ENCODE assay signal across 13 mouse cellular contexts in the genomic region with DNA sequence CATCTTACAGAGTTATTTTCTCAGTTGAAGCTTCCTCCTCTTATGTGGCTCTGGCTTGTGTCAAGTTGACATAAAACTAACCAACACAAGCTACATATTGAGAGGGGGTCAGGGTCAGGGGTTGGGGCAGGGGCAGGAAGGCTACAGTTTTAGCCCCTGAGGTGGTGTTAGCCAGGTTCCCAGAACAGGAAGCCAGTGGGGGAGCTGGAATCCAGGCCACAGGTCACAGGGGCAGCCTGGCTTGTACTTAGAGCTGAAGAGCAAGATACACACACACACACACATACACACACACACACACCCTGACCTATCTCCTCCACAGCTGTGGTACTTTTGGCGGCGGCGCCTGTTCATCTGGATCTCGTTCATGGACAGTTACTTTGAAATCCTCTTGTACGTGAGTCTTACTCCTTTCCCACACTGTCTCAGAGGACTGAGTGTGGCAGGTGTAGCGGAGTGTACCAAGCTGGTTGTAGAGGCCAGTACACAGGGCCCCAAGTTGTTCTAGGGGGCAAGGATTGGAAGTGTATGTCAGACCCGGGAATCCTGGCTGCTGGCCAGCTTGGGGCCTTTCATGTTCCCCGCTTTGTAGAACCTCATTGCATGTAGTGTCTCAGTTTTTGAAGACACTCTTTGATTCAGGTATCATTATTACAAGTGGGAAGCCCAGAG. TPM values are rescaled to one million over a fixed set of nuclear protein-coding genes. Genes with fewer than 3 reads are reported as not detected.
DNase-seq lines count a peak whose midpoint lies in the region; ATAC-seq and TF ChIP-seq lines count a peak whose summit lies in the region.
"Had no signal": no experiment of that assay in that cellular context is flagged by ENCODE, and none has a peak within 500 bp of the region (broad histone marks: within the 10 kb centered on the region; RNA-seq: fewer than 3 reads in every experiment).

No protein-coding gene starts in this region.

- 0 out of 2 replicates have a peak, but pooled peaks have one; percentile 35 for ATAC-seq in heart, embryonic 13.5 days (ENCODE audit: extremely low read depth, insufficient number of reproducible peaks, low FRiP score, low TSS enrichment)
- ATAC-seq in stomach, embryonic 15.5 days (ENCODE audit: insufficient read depth, low FRiP score, low read depth), result peak; percentile 38; the same call in 1 of the 2 replicates
- no peak; the same call in 1 of the 2 replicates for ATAC-seq in stomach, postnatal 0 days (ENCODE audit: low FRiP score, low TSS enrichment)
- peak; percentile 53 for ATAC-seq in liver, embryonic 13.5 days (ENCODE audit: low read depth)
- ATAC-seq in inflammation-experienced regulatory T-cells, adult 6 months, result no peak
- ATAC-seq: midbrain, embryonic 13.5 days had no signal

- TF ChIP-seq EP300 in heart, adult 2 months (IDR thresholded peaks at IDR 0.05; ENCODE audit: insufficient read depth, low read depth, low read length), result no peak
- TF ChIP-seq EP300 in stomach, postnatal 0 days (optimal IDR thresholded peaks at IDR 0.05), result no peak

- intact Hi-C loops in heart, adult 2 months (cut with DNase I), result no loop called here

- H3K27ac ChIP-seq in heart, embryonic 13.5 days (replicated peaks), result peak overlapping the region; percentile 10; the same call in 1 of the 2 replicates
- no peak overlapping the region for H3K27ac ChIP-seq in heart, adult 2 months
- H3K27ac ChIP-seq in stomach, embryonic 15.5 days, result no peak overlapping the region
- H3K27ac ChIP-seq in stomach, postnatal 0 days (replicated peaks), result no peak overlapping the region
- no peak overlapping the region for H3K27ac ChIP-seq in liver, embryonic 13.5 days
- H3K27ac ChIP-seq: left cerebral cortex, adult 2 months; midbrain, embryonic 13.5 days; neural tube, embryonic 13.5 days had no signal

- TF ChIP-seq POLR2A in heart, adult 2 months (IDR thresholded peaks at IDR 0.05; ENCODE audit: insufficient read depth, low read depth, low read length), result no peak

- no peak overlapping the region for H3K4me2 ChIP-seq in heart, embryonic 13.5 days
- H3K4me2 ChIP-seq in stomach, embryonic 15.5 days, result no peak overlapping the region
- H3K4me2 ChIP-seq in stomach, postnatal 0 days (replicated peaks; ENCODE audit: low read depth), result no peak overlapping the region
- no peak overlapping the region for H3K4me2 ChIP-seq in liver, embryonic 13.5 days
- H3K4me2 ChIP-seq: midbrain, embryonic 13.5 days; neural tube, embryonic 13.5 days had no signal

- H3K9ac ChIP-seq in heart, embryonic 13.5 days, result no peak overlapping the region
- no peak overlapping the region for H3K9ac ChIP-seq in heart, adult 2 months (ENCODE audit: low read depth, low read length)
- no peak overlapping the region for H3K9ac ChIP-seq in stomach, embryonic 15.5 days
- H3K9ac ChIP-seq in stomach, postnatal 0 days (ENCODE audit: low read length), result no peak overlapping the region
- no peak overlapping the region for H3K9ac ChIP-seq in liver, embryonic 13.5 days
- H3K9ac ChIP-seq: midbrain, embryonic 13.5 days; neural tube, embryonic 13.5 days had no signal

- no peak for DNase-seq in heart, adult 2 months
- DNase-seq in stomach, postnatal 0 days (ENCODE audit: low spot score), result no peak
- no peak for DNase-seq in liver, embryonic 13.5 days
- DNase-seq in urinary bladder, postnatal 10 days (ENCODE audit: low spot score), result no peak
- DNase-seq: adrenal gland, postnatal 36 days; right cerebral cortex, adult 18-20 months had no signal

- no peaks in the 10 kb centered on the region for H3K79me2 ChIP-seq in heart, adult 2 months (replicated peaks; ENCODE audit: control insufficient read depth, insufficient read depth, low read length)

- H3K27me3 ChIP-seq in heart, embryonic 13.5 days (replicated peaks), result no peaks in the 10 kb centered on the region
- no peaks in the 10 kb centered on the region for H3K27me3 ChIP-seq in heart, adult 2 months (ENCODE audit: control insufficient read depth, insufficient read depth, low read length)
- H3K27me3 ChIP-seq in stomach, embryonic 15.5 days (replicated peaks), result no peaks in the 10 kb centered on the region
- H3K27me3 ChIP-seq in stomach, postnatal 0 days (ENCODE audit: control insufficient read depth, insufficient read depth, low read length), result no peaks in the 10 kb centered on the region
- no peaks in the 10 kb centered on the region for H3K27me3 ChIP-seq in liver, embryonic 13.5 days
- H3K27me3 ChIP-seq: neural tube, embryonic 13.5 days had no signal

- no peaks in the 10 kb centered on the region for H3K9me3 ChIP-seq in heart, embryonic 13.5 days
- H3K9me3 ChIP-seq in stomach, embryonic 15.5 days, result no peaks in the 10 kb centered on the region
- H3K9me3 ChIP-seq in stomach, postnatal 0 days (ENCODE audit: control insufficient read depth, low read length), result no peaks in the 10 kb centered on the region
- no peaks in the 10 kb centered on the region for H3K9me3 ChIP-seq in liver, embryonic 13.5 days (replicated peaks)
- H3K9me3 ChIP-seq: G1E; midbrain, embryonic 13.5 days; neural tube, embryonic 13.5 days had no signal

- H3K36me3 ChIP-seq in heart, embryonic 13.5 days, result peaks cover 4% of the 10 kb centered on the region; the same call in 1 of the 2 replicates
- no peaks in the 10 kb centered on the region for H3K36me3 ChIP-seq in heart, adult 2 months (ENCODE audit: control insufficient read depth, insufficient read depth, low read length)
- H3K36me3 ChIP-seq in stomach, embryonic 15.5 days, result no peaks in the 10 kb centered on the region
- no peaks in the 10 kb centered on the region for H3K36me3 ChIP-seq in stomach, postnatal 0 days (ENCODE audit: control insufficient read depth, insufficient read depth, low read length)
- peaks cover 13% of the 10 kb centered on the region for H3K36me3 ChIP-seq in liver, embryonic 13.5 days

- 45% methylated on average over 8 of the region's 8 CpGs for WGBS in heart, embryonic 13.5 days
- WGBS in heart, adult 2 months, result 43% methylated on average over 8 of the region's 8 CpGs
- WGBS in stomach, embryonic 15.5 days, result 54% methylated on average over 8 of the region's 8 CpGs
- WGBS in stomach, postnatal 0 days, result 52% methylated on average over 8 of the region's 8 CpGs
- 76% methylated on average over 8 of the region's 8 CpGs for WGBS in liver, embryonic 13.5 days (ENCODE audit: insufficient replicate concordance)

- H3K4me1 ChIP-seq in heart, embryonic 13.5 days, result peaks cover 21% of the 10 kb centered on the region
- H3K4me1 ChIP-seq in heart, adult 2 months (ENCODE audit: control insufficient read depth, insufficient read depth, low read length), result no peaks in the 10 kb centered on the region; the same call in 1 of the 2 replicates
- no peaks in the 10 kb centered on the region for H3K4me1 ChIP-seq in stomach, embryonic 15.5 days
- H3K4me1 ChIP-seq in stomach, postnatal 0 days (replicated peaks; ENCODE audit: control insufficient read depth, insufficient read depth), result no peaks in the 10 kb centered on the region
- H3K4me1 ChIP-seq in liver, embryonic 13.5 days (replicated peaks), result peaks cover 3% of the 10 kb centered on the region; the same call in 1 of the 2 replicates
- H3K4me1 ChIP-seq: midbrain, embryonic 13.5 days; neural tube, embryonic 13.5 days had no signal

- no peak for TF ChIP-seq CTCF in heart, adult 2 months (IDR thresholded peaks at IDR 0.05)
- no peak for TF ChIP-seq CTCF in stomach, postnatal 0 days (IDR thresholded peaks at IDR 0.05; ENCODE audit: low read depth)

- no peak overlapping the region for H3K4me3 ChIP-seq in heart, embryonic 13.5 days
- H3K4me3 ChIP-seq in heart, adult 2 months, result no peak overlapping the region
- H3K4me3 ChIP-seq in stomach, embryonic 15.5 days (replicated peaks), result no peak overlapping the region
- H3K4me3 ChIP-seq in stomach, postnatal 0 days (ENCODE audit: low read depth, low read length), result no peak overlapping the region
- H3K4me3 ChIP-seq in liver, embryonic 13.5 days (replicated peaks), result no peak overlapping the region
- H3K4me3 ChIP-seq: left cerebral cortex, adult 2 months; midbrain, embryonic 13.5 days; neural tube, embryonic 13.5 days had no signal

RNA-seq across cellular contexts. Expression of a gene that starts 17.8 kb away (rescaled TPM):
- 3.4 and 4.7 TPM in 2 replicates for polyA plus RNA-seq in heart, embryonic 13.5 days (2015; fragmentation: Nextera tagmentation; extraction: Ambion mirVana)
- total RNA-seq in heart, adult 2 months (2021), result 1 to 10 TPM; 2.6 to 3.5 TPM
- 4.6 and 5.6 TPM in 2 replicates for polyA plus RNA-seq in heart, adult 2 months (2012; rRNA removed)
- polyA plus RNA-seq in stomach, embryonic 15.5 days (2015; fragmentation: Nextera tagmentation; extraction: Ambion mirVana), result 13.4 and 14.6 TPM in 2 replicates
- 9.6 and 11.0 TPM in 2 replicates for polyA plus RNA-seq in stomach, postnatal 0 days (2015; fragmentation: Nextera tagmentation; extraction: Ambion mirVana)
- polyA plus RNA-seq in liver, embryonic 13.5 days (2015; fragmentation: Nextera tagmentation; extraction: Ambion mirVana), result 6.6 and 7.2 TPM in 2 replicates
- polyA plus RNA-seq in inflammation-experienced regulatory T-cells, adult 6 months (2017; shearing (Covaris generic)), result 100 to 1,000 TPM in 1 of 3 experiments, 10 to 100 TPM in 2; 73.0 to 108 (median 73.7) TPM

RNA-seq across cellular contexts. Expression of a gene that starts 41.1 kb away (rescaled TPM):
- polyA plus RNA-seq in heart, embryonic 13.5 days (2015; fragmentation: Nextera tagmentation; extraction: Ambion mirVana), result 2,701 and 2,883 TPM in 2 replicates
- total RNA-seq in heart, adult 2 months (2021), result 100 to 1,000 TPM; 626 to 699 TPM
- 1,026 and 1,119 TPM in 2 replicates for polyA plus RNA-seq in heart, adult 2 months (2012; rRNA removed)
- 2,363 and 2,756 TPM in 2 replicates for polyA plus RNA-seq in stomach, embryonic 15.5 days (2015; fragmentation: Nextera tagmentation; extraction: Ambion mirVana)
- 1,850 and 1,934 TPM in 2 replicates for polyA plus RNA-seq in stomach, postnatal 0 days (2015; fragmentation: Nextera tagmentation; extraction: Ambion mirVana)
- polyA plus RNA-seq in liver, embryonic 13.5 days (2015; fragmentation: Nextera tagmentation; extraction: Ambion mirVana), result 1,519 and 1,558 TPM in 2 replicates
- polyA plus RNA-seq in inflammation-experienced regulatory T-cells, adult 6 months (2017; shearing (Covaris generic)), result 1,000 to 10,000 TPM; 5,207 to 7,023 (median 5,768) TPM

RNA-seq across cellular contexts. Expression of a gene that starts 53.0 kb away (rescaled TPM):
- polyA plus RNA-seq in heart, embryonic 13.5 days (2015; fragmentation: Nextera tagmentation; extraction: Ambion mirVana), result 16.4 and 16.7 TPM in 2 replicates
- 10 to 100 TPM; 25.0 to 25.8 TPM for total RNA-seq in heart, adult 2 months (2021)
- polyA plus RNA-seq in heart, adult 2 months (2012; rRNA removed), result 30.8 and 54.7 TPM in 2 replicates
- 29.0 and 30.3 TPM in 2 replicates for polyA plus RNA-seq in stomach, embryonic 15.5 days (2015; fragmentation: Nextera tagmentation; extraction: Ambion mirVana)
- 17.8 and 18.6 TPM in 2 replicates for polyA plus RNA-seq in stomach, postnatal 0 days (2015; fragmentation: Nextera tagmentation; extraction: Ambion mirVana)
- 17.8 and 19.6 TPM in 2 replicates for polyA plus RNA-seq in liver, embryonic 13.5 days (2015; fragmentation: Nextera tagmentation; extraction: Ambion mirVana)
- 1 to 10 TPM in 1 of 3 experiments, under 1 TPM in 1, not detected in 1; 0.40 to 2.0 TPM for polyA plus RNA-seq in inflammation-experienced regulatory T-cells, adult 6 months (2017; shearing (Covaris generic))

RNA-seq across cellular contexts. Expression of a gene that starts 56.3 kb away (rescaled TPM):
- polyA plus RNA-seq in heart, embryonic 13.5 days (2015; fragmentation: Nextera tagmentation; extraction: Ambion mirVana), result 14.3 and 17.0 TPM in 2 replicates
- 1 to 10 TPM; 3.3 to 4.2 TPM for total RNA-seq in heart, adult 2 months (2021)
- 6.2 and 9.6 TPM in 2 replicates for polyA plus RNA-seq in heart, adult 2 months (2012; rRNA removed)
- polyA plus RNA-seq in stomach, embryonic 15.5 days (2015; fragmentation: Nextera tagmentation; extraction: Ambion mirVana), result 10.0 and 10.5 TPM in 2 replicates
- 7.3 and 8.4 TPM in 2 replicates for polyA plus RNA-seq in stomach, postnatal 0 days (2015; fragmentation: Nextera tagmentation; extraction: Ambion mirVana)
- polyA plus RNA-seq in liver, embryonic 13.5 days (2015; fragmentation: Nextera tagmentation; extraction: Ambion mirVana), result 1.3 and 1.4 TPM in 2 replicates
- 1 to 10 TPM; 1.8 to 2.6 (median 2.1) TPM for polyA plus RNA-seq in inflammation-experienced regulatory T-cells, adult 6 months (2017; shearing (Covaris generic))

RNA-seq across cellular contexts. Expression of a gene that starts 56.4 kb away (rescaled TPM):
- 42.8 and 53.9 TPM in 2 replicates for polyA plus RNA-seq in heart, embryonic 13.5 days (2015; fragmentation: Nextera tagmentation; extraction: Ambion mirVana)
- total RNA-seq in heart, adult 2 months (2021), result 1 to 10 TPM; 5.8 to 8.6 TPM
- 8.7 and 8.9 TPM in 2 replicates for polyA plus RNA-seq in heart, adult 2 months (2012; rRNA removed)
- polyA plus RNA-seq in stomach, embryonic 15.5 days (2015; fragmentation: Nextera tagmentation; extraction: Ambion mirVana), result 47.0 and 50.6 TPM in 2 replicates
- polyA plus RNA-seq in stomach, postnatal 0 days (2015; fragmentation: Nextera tagmentation; extraction: Ambion mirVana), result 30.2 and 35.9 TPM in 2 replicates
- 12.2 and 12.3 TPM in 2 replicates for polyA plus RNA-seq in liver, embryonic 13.5 days (2015; fragmentation: Nextera tagmentation; extraction: Ambion mirVana)
- polyA plus RNA-seq in inflammation-experienced regulatory T-cells, adult 6 months (2017; shearing (Covaris generic)), result 10 to 100 TPM; 33.7 to 47.7 (median 38.7) TPM

Comparison
In these comparisons a context has a peak if more than half of its experiments do, and no peak if none do; other contexts are left out.
1. ATAC-seq: peak in heart, embryonic 13.5 days (single experiment), stomach, embryonic 15.5 days (single experiment) and liver, embryonic 13.5 days (single experiment); none in stomach, postnatal 0 days (single experiment) and inflammation-experienced regulatory T-cells, adult 6 months (single experiment).